Mouse (Mus musculus): ENCODE results near the gene Tyrp1.

DNA sequence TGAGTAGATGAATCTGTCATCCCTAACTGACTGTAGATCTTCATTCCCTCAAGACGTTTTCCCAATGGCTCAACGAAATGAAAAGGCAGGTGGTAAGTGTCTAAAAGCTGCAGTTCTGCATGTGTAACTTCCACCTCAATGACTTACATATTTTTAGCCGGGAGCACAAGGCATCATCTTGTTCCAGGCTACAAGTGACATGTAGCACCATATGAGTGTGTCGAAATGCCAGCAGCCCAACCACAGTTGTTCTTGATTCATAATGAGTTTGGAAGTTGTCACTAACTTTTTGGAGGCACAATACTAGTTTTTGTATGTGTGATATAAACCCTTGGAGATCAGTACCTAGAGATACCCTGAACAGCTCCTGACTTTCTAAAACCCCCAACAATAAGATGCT is 5.4 kb downstream of the Tyrp1 start:
- TF ChIP-seq EP300 (IDR thresholded peaks at IDR 0.05; ENCODE audit: low read depth) = no peak
- no peak for TF ChIP-seq CTCF (IDR thresholded peaks at IDR 0.05; ENCODE audit: low read depth)
